In the genomic region with DNA sequence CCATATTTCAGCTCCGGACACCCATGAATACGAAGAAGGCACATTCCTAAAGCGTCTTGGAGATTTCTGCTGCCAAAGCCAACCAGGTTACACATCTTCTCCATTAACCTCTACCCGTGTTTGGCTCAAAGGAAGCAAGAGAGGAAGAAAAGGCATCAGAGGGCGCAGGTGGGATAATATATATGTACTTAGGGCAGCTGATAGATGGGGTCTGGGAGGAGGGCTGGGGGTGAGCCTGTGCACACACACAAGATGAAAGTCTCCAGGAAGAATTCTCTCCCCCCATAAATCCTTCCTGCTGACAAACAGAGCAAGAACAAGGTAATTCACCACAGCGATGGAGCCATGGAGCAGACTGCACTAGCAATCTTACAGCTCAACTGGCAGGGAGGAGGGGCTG, we compare ENCODE assay signal across 15 mouse cellular contexts.
"Had no signal": no experiment of that assay in that cellular context is flagged by ENCODE, and none has a peak within 500 bp of the region (broad histone marks: within the 10 kb centered on the region; RNA-seq: fewer than 3 reads in every experiment).

No protein-coding gene starts in this region.

- H3K4me1 ChIP-seq: liver, embryonic 15.5 days; megakaryocyte, embryonic 14.5 days had no signal

- H3K27ac ChIP-seq: left cerebral cortex, adult 2 months; limb, embryonic 10.5 days; liver, embryonic 15.5 days; macrophage; midbrain, embryonic 13.5 days had no signal

- DNase-seq: kidney, adult 8-10 months; kidney, postnatal 25 days; lung, adult 2 months; right cerebral cortex, postnatal 4 days; spleen, adult 18-20 months; thymus, adult 18-20 months; thymus, postnatal 14 days had no signal

- H3K4me2 ChIP-seq: liver, embryonic 11.5 days; liver, embryonic 15.5 days; midbrain, embryonic 13.5 days had no signal

- H3K27me3 ChIP-seq: liver, embryonic 15.5 days; megakaryocyte, embryonic 14.5 days; midbrain, embryonic 13.5 days had no signal

- H3K36me3 ChIP-seq: limb, embryonic 10.5 days; liver, embryonic 15.5 days; midbrain, embryonic 13.5 days had no signal

- H3K9ac ChIP-seq: liver, embryonic 15.5 days; midbrain, embryonic 13.5 days had no signal

- H3K4me3 ChIP-seq: left cerebral cortex, adult 2 months; limb, embryonic 10.5 days; liver, embryonic 15.5 days; megakaryocyte, embryonic 14.5 days; midbrain, embryonic 13.5 days had no signal

- H3K9me3 ChIP-seq: limb, embryonic 10.5 days; liver, embryonic 15.5 days; midbrain, embryonic 13.5 days had no signal

- ATAC-seq: lung, postnatal 0 days; midbrain, embryonic 13.5 days had no signal
